Mouse (Mus musculus) CH12.LX (cell line): ENCODE data around the gene Iqschfp.

Experiments
- CTCF ChIP-seq, 2 experiments: IDR thresholded peaks in 1 of 2; conservative IDR thresholded peaks in 1 of 2; 2 replicates each; pipeline ENCODE4 v1.5.1; 2011 to 2012; ENCODE audit warnings: low read depth in 2 of 2, low read length in 2 of 2, improper control_type of control experiment in 1 of 2, inconsistent platforms in 1 of 2, mild to moderate bottlenecking in 1 of 2, moderate library complexity in 1 of 2
- MYC ChIP-seq: IDR thresholded peaks from 2 replicates; pipeline ENCODE4 v1.6.1; 2011; ENCODE audit warnings: low read depth, mild to moderate bottlenecking, improper control_type of control experiment, low read length
- POLR2A ChIP-seq: IDR thresholded peaks from 2 replicates; pipeline ENCODE4 v1.6.1; 2011; ENCODE audit warnings: low read depth, mild to moderate bottlenecking, improper control_type of control experiment, low read length
- POLR2AphosphoS2 ChIP-seq: IDR thresholded peaks from 2 replicates; pipeline ENCODE4 v1.6.1; 2011; ENCODE audit warnings: low read depth, low read length, improper control_type of control experiment
- RCOR1 ChIP-seq: conservative IDR thresholded peaks from 2 replicates; pipeline ENCODE4 v1.6.1; 2012; ENCODE audit warnings: low read depth, mild to moderate bottlenecking, inconsistent platforms, low read length, improper control_type of control experiment
- UBTF ChIP-seq: IDR thresholded peaks from 2 replicates; pipeline ENCODE4 v1.6.1; 2012; ENCODE audit warnings: low read depth, mild to moderate bottlenecking, inconsistent platforms, low read length, improper control_type of control experiment, moderate library complexity
- USF1 ChIP-seq: IDR thresholded peaks from 2 replicates; pipeline ENCODE4 v1.6.1; 2014; ENCODE audit warnings: low read depth, mild to moderate bottlenecking, inconsistent platforms, low read length, improper control_type of control experiment
- ZNF384 ChIP-seq: IDR thresholded peaks from 2 replicates; pipeline ENCODE4 v1.6.1; 2012; ENCODE audit warnings: low read depth, low read length, improper control_type of control experiment, inconsistent platforms

DNA sequence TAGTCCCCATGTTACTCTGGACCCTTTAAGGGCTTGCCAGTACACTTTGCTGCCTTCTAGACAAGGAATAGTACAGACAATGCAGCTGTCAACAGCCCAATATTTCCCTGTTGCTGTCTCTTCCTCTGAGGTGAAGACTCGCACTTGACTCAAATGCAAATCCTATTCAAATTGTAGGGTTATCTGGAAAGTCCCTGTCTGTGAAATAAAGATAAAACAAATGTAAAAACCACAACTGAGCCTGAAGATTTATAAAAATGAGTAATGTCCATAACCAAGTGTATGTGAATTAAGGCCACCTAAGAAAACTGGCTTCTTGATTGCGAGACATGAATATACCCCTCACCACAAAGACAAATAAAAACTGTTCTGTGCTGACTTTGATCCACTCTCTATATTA, 347.9 kb downstream of the Iqschfp start:
- TF ChIP-seq USF1 (no peak), MYC (no peak), RCOR1 (no peak), ZNF384 (no peak), UBTF (no peak), POLR2A (no peak), POLR2AphosphoS2 (no peak), CTCF (conservative IDR thresholded peaks at IDR 0.05 in 1 of 2, IDR thresholded peaks at IDR 0.05 in 1 of 2; ENCODE audit: low read depth in 2 of 2, low read length in 2 of 2) (no peak)
